Mouse (Mus musculus) forebrain, postnatal 0 days (tissue): Measurements from ENCODE around the gene Gm9045. TPM values are rescaled to one million over a fixed set of nuclear protein-coding genes. Genes with fewer than 3 reads are reported as not detected.
A peak's percentile ranks its signal among the peaks of the same experiment; 100 is the strongest.
"Not testable (repeated sequence)": the region's sequence is repeated elsewhere in the genome, so short reads cannot be mapped to it uniquely, and the experiment has no call there.

Experiments
- ATAC-seq: fragments of 200-750 bp; cut with Nextera tagmentation; 2 replicates; pipeline ENCODE4 v1.8.0; 2017; ENCODE audit warnings: mild to moderate bottlenecking, moderate library complexity
- DNase-seq: peaks from one replicate; pipeline ENCODE4 v3.0.0-alpha.2; 2015
- H3K27ac ChIP-seq: fragments of 300-500 bp; sonication (generic); 2 replicates; pipeline ENCODE4 v1.5.1; 2014; ENCODE audit warnings: low read depth, mild to moderate bottlenecking, antibody characterized with exemption, low read length, moderate library complexity, mixed read lengths
- H3K27me3 ChIP-seq: fragments of 300-500 bp; sonication (generic); 2 replicates; pipeline ENCODE4 v1.6.1; 2014; ENCODE audit warnings: mild to moderate bottlenecking, low read length, mixed read lengths; ENCODE audit not compliant: insufficient read depth
- H3K36me3 ChIP-seq: fragments of 300-500 bp; sonication (generic); 2 replicates; pipeline ENCODE4 v1.6.1; 2014; ENCODE audit warnings: mild to moderate bottlenecking, moderate library complexity; ENCODE audit not compliant: insufficient read depth
- H3K4me1 ChIP-seq: fragments of 300-500 bp; sonication (generic); 2 replicates; pipeline ENCODE4 v1.6.1; 2014; ENCODE audit warnings: antibody characterized with exemption; ENCODE audit not compliant: insufficient read depth
- H3K4me2 ChIP-seq: fragments of 300-500 bp; sonication (generic); 2 replicates; pipeline ENCODE4 v1.6.1; 2014; ENCODE audit warnings: low read depth, mild to moderate bottlenecking, moderate library complexity
- H3K4me3 ChIP-seq: fragments of 300-500 bp; sonication (generic); 2 replicates; pipeline ENCODE4 v1.5.1; 2014; ENCODE audit warnings: low read depth, low read length, mixed read lengths
- H3K9ac ChIP-seq: fragments of 300-500 bp; sonication (generic); 2 replicates; pipeline ENCODE4 v1.6.1; 2014; ENCODE audit warnings: mild to moderate bottlenecking
- H3K9me3 ChIP-seq: fragments of 300-500 bp; sonication (generic); 2 replicates; pipeline ENCODE4 v1.6.1; 2016; ENCODE audit warnings: low read length
- CTCF ChIP-seq: sonication (generic); IDR thresholded peaks from 2 replicates; pipeline ENCODE4 v1.5.1; 2016; ENCODE audit warnings: antibody characterized with exemption, control low read depth, low read depth
- WGBS: fragments of 180-500 bp; shearing (Covaris S2); extraction: QIAGEN DNeasy Blood & Tissue Kit; methylation state at CpG from one replicate; pipeline ENCODE4 v1.1.7; 2014; 5-methylcytosine and 5-hydroxymethylcytosine counted together
- polyA plus RNA-seq: library from polyadenylated mRNA; unstranded; fragments of >200 nt; fragmentation: Nextera tagmentation; extraction: Ambion mirVana; gene quantifications from 2 replicates; pipeline ENCODE4 v1.2.1, GENCODE M21; 2015
- total RNA-seq: library from RNA; depleted of rRNA; stranded (reverse); fragments of >200 nt; gene quantifications from 2 replicates; pipeline ENCODE4 v1.2.3, GENCODE M21; 2014; rRNA removed

Gm9045 gene
- 0.23 TPM in 1 of 2 replicates, not detected in the other for total RNA-seq
- not detected in 2 replicates for polyA plus RNA-seq

GRCm38 (mm10) chr10:118337731-118338130, at the start of gene Gm9045:
TSS of gene Gm9045 (minus strand) at chr10:118337831.
- not testable (repeated sequence) for H3K4me3 ChIP-seq, H3K36me3 ChIP-seq, H3K4me1 ChIP-seq, DNase-seq, H3K9me3 ChIP-seq, ATAC-seq, H3K9ac ChIP-seq, H3K4me2 ChIP-seq, H3K27ac ChIP-seq, H3K27me3 ChIP-seq
- WGBS: no CpG with 5 or more reads among the region's 14 CpGs

- no peaks in the 10 kb centered on the region for H3K9me3 ChIP-seq
- H3K36me3 ChIP-seq: no peaks in the 10 kb centered on the region
- H3K4me3 ChIP-seq: peak overlapping the region; percentile 4; the same call in 1 of the 2 replicates
- DNase-seq (peak; percentile 94), ATAC-seq (peak; percentile 97)
- H3K4me1 ChIP-seq: no peaks in the 10 kb centered on the region
- peak; percentile 99 for TF ChIP-seq CTCF
- H3K4me2 ChIP-seq: peak overlapping the region; percentile 32
- WGBS: 7% methylated on average over 10 of the region's 10 CpGs
- no peak overlapping the region for H3K9ac ChIP-seq
- H3K27me3 ChIP-seq: no peaks in the 10 kb centered on the region
- H3K27ac ChIP-seq: no peak overlapping the region
These were observed 32.8 kb upstream of the Gm9045 start for GRCm38 (mm10) chr10:118370443-118370842.

GRCm38 (mm10) chr10:118369518-118369917, 31.9 kb upstream of the Gm9045 start:
- Histone ChIP-seq H3K27ac (no peak overlapping the region), H3K4me1 (no peaks in the 10 kb centered on the region), H3K9me3 (no peaks in the 10 kb centered on the region), H3K9ac (no peak overlapping the region), H3K4me2 (no peak overlapping the region), H3K27me3 (no peaks in the 10 kb centered on the region), H3K4me3 (no peak overlapping the region), H3K36me3 (no peaks in the 10 kb centered on the region)
- no peak for TF ChIP-seq CTCF
- no peak for DNase-seq
- no peak for ATAC-seq
- WGBS: 92% methylated on average over 9 of the region's 9 CpGs

- H3K4me1 ChIP-seq, H3K27me3 ChIP-seq, ATAC-seq, H3K4me2 ChIP-seq, H3K27ac ChIP-seq, DNase-seq, H3K9ac ChIP-seq, H3K36me3 ChIP-seq, H3K4me3 ChIP-seq, H3K9me3 ChIP-seq: not testable (repeated sequence)
- WGBS: no CpG with 5 or more reads among the region's 11 CpGs
These were observed 16.4 kb upstream of the Gm9045 start, which contains the start of gene Gm9049 for GRCm38 (mm10) chr10:118354005-118354404. TSS of gene Gm9049 (minus strand) at chr10:118354105.

GRCm38 (mm10) chr10:118348579-118348978, 10.9 kb upstream of the Gm9045 start, which contains the start of gene Gm9048:
TSS of gene Gm9048 (minus strand) at chr10:118348679.
- not testable (repeated sequence) for H3K27ac ChIP-seq, ATAC-seq, H3K4me3 ChIP-seq, H3K4me2 ChIP-seq, H3K27me3 ChIP-seq, H3K4me1 ChIP-seq, H3K9me3 ChIP-seq, H3K9ac ChIP-seq, H3K36me3 ChIP-seq, DNase-seq
- 75% methylated on average over 1 of the region's 14 CpGs for WGBS

GRCm38 (mm10) chr10:118343155-118343554, 5.5 kb upstream of the Gm9045 start, which contains the start of gene Gm9046:
TSS of gene Gm9046 (minus strand) at chr10:118343255.
- ATAC-seq, H3K27me3 ChIP-seq, H3K4me1 ChIP-seq, H3K9me3 ChIP-seq, H3K27ac ChIP-seq, H3K4me3 ChIP-seq, H3K4me2 ChIP-seq, DNase-seq, H3K9ac ChIP-seq, H3K36me3 ChIP-seq: not testable (repeated sequence)
- WGBS: no CpG with 5 or more reads among the region's 14 CpGs

GRCm38 (mm10) chr10:118332308-118332707, 5.3 kb downstream of the Gm9045 start, which contains the start of gene Gm9044:
TSS of gene Gm9044 (minus strand) at chr10:118332408.
- not testable (repeated sequence) for H3K9me3 ChIP-seq, H3K36me3 ChIP-seq, H3K4me3 ChIP-seq, H3K27me3 ChIP-seq, H3K9ac ChIP-seq, H3K27ac ChIP-seq, DNase-seq, H3K4me1 ChIP-seq, ATAC-seq, H3K4me2 ChIP-seq
- WGBS: no CpG with 5 or more reads among the region's 14 CpGs

- not testable (repeated sequence) for H3K4me3 ChIP-seq, ATAC-seq, H3K36me3 ChIP-seq, H3K4me1 ChIP-seq, H3K27me3 ChIP-seq, H3K9me3 ChIP-seq, H3K9ac ChIP-seq, DNase-seq, H3K4me2 ChIP-seq, H3K27ac ChIP-seq
- WGBS: no CpG with 5 or more reads among the region's 11 CpGs
These were observed 10.8 kb downstream of the Gm9045 start, which contains the start of gene Gm9040 for GRCm38 (mm10) chr10:118326869-118327268. TSS of gene Gm9040 (minus strand) at chr10:118326969.
